Mouse (Mus musculus) CD4-positive, CD25-positive, alpha-beta regulatory T cell, adult 4 months (primary cell): ENCODE results near the gene Sinhcaf. TPM values are rescaled to one million over a fixed set of nuclear protein-coding genes. Genes with fewer than 3 reads are reported as not detected.

Experiments used
- polyA plus RNA-seq, 2 experiments: library from polyadenylated mRNA; unstranded; fragments of 100-300 nt; shearing (Covaris generic); gene quantifications; one replicate each; pipeline ENCODE4 v1.2.1; 2017

The Sinhcaf gene
- polyA plus RNA-seq, 2 experiments from 2014 or later, result 61.1 to 67.1 TPM

Other genes starting within 250 kb of the Sinhcaf start
- 10 to 100 TPM; 15.6 to 19.5 TPM for gene Ipo8, start 115.0 kb downstream of the Sinhcaf start, polyA plus RNA-seq
- 1 to 10 TPM; 4.8 to 5.8 TPM for gene Caprin2, start 50.2 kb downstream of the Sinhcaf start, polyA plus RNA-seq
- gene Dennd5b, start 155.2 kb upstream of the Sinhcaf start, polyA plus RNA-seq, result under 1 TPM; 0.22 to 0.29 TPM
- not detected for gene Gm10203, start 183.7 kb upstream of the Sinhcaf start, polyA plus RNA-seq
- gene Etfbkmt, start 193.4 kb upstream of the Sinhcaf start, polyA plus RNA-seq, result 100 to 1,000 TPM; 101 to 109 TPM
- gene Amn1, start 242.2 kb upstream of the Sinhcaf start, polyA plus RNA-seq, result 10 to 100 TPM; 22.2 to 26.2 TPM